Mouse (Mus musculus): Measurements from ENCODE around the gene Gm49450. TPM values are rescaled to one million over a fixed set of nuclear protein-coding genes. Genes with fewer than 3 reads are reported as not detected.
"Not testable (repeated sequence)": the region's sequence is repeated elsewhere in the genome, so short reads cannot be mapped to it uniquely, and the experiment has no call there.

Gene Gm49450
- total RNA-seq, 2 experiments from 2014 or later = not detected

GRCm38 (mm10) chr15:98959531-98959930, 6.2 kb upstream of the Gm49450 start:
- no peak for ATAC-seq (replicated peaks; ENCODE audit: low FRiP score, poor library complexity, severe bottlenecking)

GRCm38 (mm10) chr15:98958901-98959420, 5.6 kb upstream of the Gm49450 start:
- no peak for ATAC-seq (replicated peaks; ENCODE audit: low FRiP score, poor library complexity, severe bottlenecking)

DNA sequence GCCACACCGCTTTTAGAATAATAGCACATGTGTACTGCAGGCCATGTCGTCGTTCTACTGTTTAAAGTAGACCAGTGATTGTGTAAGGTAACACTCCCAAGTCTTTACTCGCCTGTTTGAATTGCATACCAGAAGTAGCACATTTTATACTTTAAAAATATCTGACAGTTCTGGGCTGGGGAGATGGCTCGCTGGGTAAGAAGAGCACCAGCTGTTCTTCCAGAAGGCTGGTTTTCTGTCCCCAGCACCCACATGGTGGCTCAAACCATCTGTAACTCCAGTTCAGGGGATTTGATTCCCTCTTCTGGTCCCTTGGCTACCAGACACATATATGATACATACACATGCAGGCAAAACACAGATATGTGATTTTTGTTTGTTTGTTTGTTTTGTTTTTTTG, 4.1 kb upstream of the Gm49450 start:
- no peak for ATAC-seq (replicated peaks; ENCODE audit: low FRiP score, poor library complexity, severe bottlenecking)

DNA sequence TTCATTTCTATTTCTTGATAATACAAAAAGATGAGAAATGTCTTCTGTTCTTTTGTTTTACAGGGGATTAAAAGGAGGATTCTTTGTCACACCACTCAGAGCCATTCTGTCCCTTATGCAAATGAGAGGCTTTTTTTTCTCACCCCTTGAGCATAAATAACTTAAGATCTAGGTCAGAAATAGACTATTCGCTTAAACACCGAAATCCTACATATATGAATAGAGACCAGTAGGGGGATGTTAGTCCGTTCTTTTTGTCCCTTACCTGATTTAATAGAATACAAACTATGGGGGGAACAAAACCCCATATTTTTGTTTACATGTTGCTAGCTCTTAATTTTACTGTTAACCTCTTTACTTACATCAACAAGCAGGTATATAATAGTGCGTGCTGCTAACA, 2.6 kb upstream of the Gm49450 start:
- no peak for ATAC-seq (replicated peaks; ENCODE audit: low FRiP score, poor library complexity, severe bottlenecking)

- no peak for ATAC-seq (replicated peaks; ENCODE audit: low FRiP score, poor library complexity, severe bottlenecking)
These were observed 2.0 kb upstream of the Gm49450 start for GRCm38 (mm10) chr15:98955324-98955723.

DNA sequence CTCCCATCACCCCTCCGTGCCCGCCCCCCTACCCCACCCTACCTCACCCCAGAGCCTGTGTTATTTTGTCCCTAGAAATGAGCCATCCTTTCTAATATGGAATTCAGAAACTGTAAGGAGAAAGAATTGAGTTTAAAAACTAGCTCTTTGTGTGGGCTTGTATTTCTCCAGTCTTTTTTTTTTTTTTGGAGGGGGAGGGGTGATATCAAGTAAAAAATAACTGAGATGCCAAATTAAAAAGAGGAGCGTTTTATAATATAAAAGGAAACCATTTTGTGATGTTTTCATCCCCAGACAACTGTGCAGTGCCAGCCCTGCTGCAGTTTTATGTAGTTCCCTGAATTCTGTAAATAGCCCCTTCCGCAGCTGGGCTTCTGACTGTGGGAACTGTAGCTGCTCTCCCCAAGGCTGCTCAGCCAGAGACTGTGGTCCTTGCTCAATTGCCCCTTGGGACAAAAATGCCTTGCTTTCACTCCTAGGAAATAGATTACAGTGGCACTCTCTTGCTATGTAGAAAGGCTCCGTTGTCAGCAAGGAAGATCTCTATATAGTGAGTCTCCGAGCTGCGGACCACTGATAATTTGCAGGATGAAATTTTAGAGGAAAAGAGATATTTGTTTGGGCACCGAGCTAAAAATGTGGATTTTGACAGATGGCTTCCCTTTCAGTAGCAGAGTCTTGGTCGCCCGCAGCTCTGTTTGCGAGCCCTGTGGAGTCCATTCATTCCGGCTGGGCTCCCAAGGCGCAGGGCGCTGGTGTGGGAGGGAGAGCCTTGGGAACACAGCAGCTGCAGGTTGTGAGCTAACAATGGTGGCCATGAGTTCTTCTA, 1.3 kb upstream of the Gm49450 start:
- ATAC-seq (replicated peaks; ENCODE audit: low FRiP score, poor library complexity, severe bottlenecking) = no peak

DNA sequence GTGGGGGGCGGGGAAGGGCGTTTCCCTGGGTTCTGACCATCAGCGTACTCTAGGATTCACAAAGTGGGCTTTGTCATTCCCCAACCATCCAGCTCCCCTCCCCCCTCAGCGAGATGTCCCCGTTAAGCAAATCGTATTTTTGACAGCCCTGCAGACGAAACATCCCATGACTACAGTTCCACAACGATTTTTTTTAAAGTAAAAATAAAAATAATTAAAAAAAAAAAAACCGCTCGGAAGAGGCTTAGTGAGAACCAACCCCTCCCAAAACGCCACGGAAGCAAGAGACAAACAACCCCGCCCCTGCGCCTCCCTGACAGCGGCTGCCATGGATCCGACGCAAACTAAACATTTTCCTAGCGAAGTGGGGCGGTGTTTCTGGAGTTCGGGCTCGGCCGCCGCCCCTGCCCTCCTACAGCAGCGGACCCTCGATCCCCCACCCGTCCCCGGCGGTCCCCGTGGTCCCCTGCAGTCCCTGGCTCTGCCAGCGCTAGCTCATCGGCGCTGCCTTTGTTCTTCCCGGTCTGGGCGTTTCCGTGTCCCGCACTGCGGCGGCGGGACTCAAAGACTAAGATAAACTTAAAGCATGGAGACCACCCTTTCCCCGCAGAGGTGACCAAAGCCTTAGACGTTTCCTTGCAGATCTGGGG, 475 bp downstream of the Gm49450 start:
- ATAC-seq (replicated peaks; ENCODE audit: low FRiP score, poor library complexity, severe bottlenecking) = peak; percentile 84

GRCm38 (mm10) chr15:98952063-98952455, 1.3 kb downstream of the Gm49450 start:
- no peak for ATAC-seq (replicated peaks; ENCODE audit: low FRiP score, poor library complexity, severe bottlenecking)

- ATAC-seq (replicated peaks; ENCODE audit: low FRiP score, poor library complexity, severe bottlenecking) = not testable (repeated sequence)
These were observed 2.0 kb downstream of the Gm49450 start for GRCm38 (mm10) chr15:98951122-98952062.

- no peak for ATAC-seq (replicated peaks; ENCODE audit: low FRiP score, poor library complexity, severe bottlenecking)
These were observed 3.8 kb downstream of the Gm49450 start for GRCm38 (mm10) chr15:98949607-98949892.

DNA sequence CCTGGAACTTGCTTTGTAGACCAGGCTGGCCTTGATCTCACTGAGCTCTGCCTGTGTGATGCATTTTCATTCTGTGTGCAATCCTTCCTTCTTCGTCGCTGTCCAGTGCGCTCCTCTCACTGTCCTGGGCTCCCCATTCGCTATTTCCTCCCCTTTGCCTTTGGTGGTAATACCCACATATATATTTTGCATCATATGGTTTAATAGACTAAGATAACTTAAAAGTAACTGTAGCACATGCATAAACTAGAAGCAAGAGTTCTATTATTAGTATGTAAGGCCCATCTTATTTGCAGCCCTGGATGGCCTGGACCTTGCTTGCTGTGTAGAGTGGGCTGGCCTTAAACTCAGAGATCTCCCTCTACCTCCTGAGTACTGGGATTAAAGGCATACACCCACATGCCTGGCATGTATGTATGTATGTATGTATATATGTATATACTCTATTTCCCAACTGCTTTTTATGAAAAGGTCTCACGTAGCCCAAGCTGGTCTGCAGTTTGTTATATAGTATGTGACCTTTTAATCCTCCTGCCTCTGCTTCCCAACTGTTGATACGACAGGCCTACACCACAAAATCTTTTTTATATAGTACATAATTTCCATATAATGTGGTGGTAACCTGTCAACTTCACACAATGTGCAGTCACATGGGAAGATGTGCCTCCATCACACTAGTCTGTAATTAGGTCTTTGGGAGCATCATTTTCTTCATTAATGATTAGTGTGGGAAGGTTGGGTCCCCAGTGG, 4.3 kb downstream of the Gm49450 start:
- no peak for ATAC-seq (replicated peaks; ENCODE audit: low FRiP score, poor library complexity, severe bottlenecking)

GRCm38 (mm10) chr15:98948382-98948781, 5.0 kb downstream of the Gm49450 start:
- ATAC-seq (replicated peaks; ENCODE audit: low FRiP score, poor library complexity, severe bottlenecking) = no peak

GRCm38 (mm10) chr15:98947884-98948283, 5.5 kb downstream of the Gm49450 start:
- no peak for ATAC-seq (replicated peaks; ENCODE audit: low FRiP score, poor library complexity, severe bottlenecking)

- no peak for ATAC-seq (replicated peaks; ENCODE audit: low FRiP score, poor library complexity, severe bottlenecking)
These were observed 10.2 kb downstream of the Gm49450 start for GRCm38 (mm10) chr15:98943133-98943532.

- ATAC-seq (replicated peaks; ENCODE audit: low FRiP score, poor library complexity, severe bottlenecking) = no peak
These were observed 11.3 kb downstream of the Gm49450 start for GRCm38 (mm10) chr15:98942081-98942480.

GRCm38 (mm10) chr15:98941539-98941938, 11.8 kb downstream of the Gm49450 start:
- ATAC-seq (replicated peaks; ENCODE audit: low FRiP score, poor library complexity, severe bottlenecking) = no peak

DNA sequence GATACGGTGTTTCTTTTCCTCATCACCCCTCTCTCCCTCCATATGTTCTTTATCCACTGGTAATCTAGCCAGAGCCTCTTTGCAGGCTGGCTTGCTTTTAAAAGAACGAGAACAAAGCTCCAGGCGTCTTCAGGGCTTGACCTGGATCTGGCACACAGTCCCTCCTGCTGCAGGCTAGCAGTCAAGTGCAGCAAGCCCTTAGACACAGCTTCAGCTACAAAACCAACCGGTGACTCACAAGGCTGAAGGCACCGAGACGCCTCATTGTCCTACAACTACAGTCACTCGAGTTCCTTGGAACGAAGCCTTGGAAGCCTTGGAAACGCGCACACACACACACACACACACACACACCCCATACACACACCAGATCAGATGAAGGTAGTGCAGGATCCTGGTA, 12.5 kb downstream of the Gm49450 start:
- no peak for ATAC-seq (replicated peaks; ENCODE audit: low FRiP score, poor library complexity, severe bottlenecking)

- peak; percentile 87 for ATAC-seq (replicated peaks; ENCODE audit: low FRiP score, poor library complexity, severe bottlenecking)
These were observed 19.0 kb downstream of the Gm49450 start, which contains the start of gene Tuba1b for GRCm38 (mm10) chr15:98934217-98934839. Tuba1b (minus strand) TSS chr15:98934565.

- peak; percentile 85 for ATAC-seq (replicated peaks; ENCODE audit: low FRiP score, poor library complexity, severe bottlenecking)
These were observed 19.5 kb downstream of the Gm49450 start for GRCm38 (mm10) chr15:98933833-98934216.
